Mouse (Mus musculus) liver, embryonic 14.5 days (tissue): Measurements from ENCODE around the gene Olfr1501.

Experiments
- CTCF ChIP-seq: IDR thresholded peaks from 2 replicates; pipeline ENCODE4 v1.5.1; 2016; ENCODE audit warnings: antibody characterized with exemption, low read depth, control low read depth
- EP300 ChIP-seq: IDR thresholded peaks from 2 replicates; pipeline ENCODE4 v1.6.1; 2016; ENCODE audit warnings: antibody characterized with exemption, low read depth

DNA sequence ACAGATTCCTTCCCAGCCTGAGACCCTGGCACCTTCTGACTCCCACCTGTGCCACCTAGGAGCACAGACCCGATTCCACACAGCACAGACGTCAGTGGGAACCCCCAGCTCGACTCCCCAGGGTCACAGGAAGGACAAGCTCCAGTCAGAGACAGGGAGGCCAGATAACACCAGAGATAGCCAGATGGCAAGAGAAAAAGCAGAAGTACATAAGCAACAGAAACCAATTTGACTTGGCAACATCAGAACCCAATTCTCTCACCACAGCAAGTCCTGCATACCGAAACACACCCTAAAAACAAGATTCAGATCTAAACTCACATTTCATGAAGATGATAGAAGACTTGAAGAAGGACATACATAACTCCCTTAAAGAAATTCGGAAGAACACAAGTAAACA is 29.6 kb downstream of the Olfr1501 start:
- TF ChIP-seq EP300 (no peak), CTCF (no peak)
